Mouse (Mus musculus): ENCODE data around the gene M1ap.

Gene M1ap

DNA sequence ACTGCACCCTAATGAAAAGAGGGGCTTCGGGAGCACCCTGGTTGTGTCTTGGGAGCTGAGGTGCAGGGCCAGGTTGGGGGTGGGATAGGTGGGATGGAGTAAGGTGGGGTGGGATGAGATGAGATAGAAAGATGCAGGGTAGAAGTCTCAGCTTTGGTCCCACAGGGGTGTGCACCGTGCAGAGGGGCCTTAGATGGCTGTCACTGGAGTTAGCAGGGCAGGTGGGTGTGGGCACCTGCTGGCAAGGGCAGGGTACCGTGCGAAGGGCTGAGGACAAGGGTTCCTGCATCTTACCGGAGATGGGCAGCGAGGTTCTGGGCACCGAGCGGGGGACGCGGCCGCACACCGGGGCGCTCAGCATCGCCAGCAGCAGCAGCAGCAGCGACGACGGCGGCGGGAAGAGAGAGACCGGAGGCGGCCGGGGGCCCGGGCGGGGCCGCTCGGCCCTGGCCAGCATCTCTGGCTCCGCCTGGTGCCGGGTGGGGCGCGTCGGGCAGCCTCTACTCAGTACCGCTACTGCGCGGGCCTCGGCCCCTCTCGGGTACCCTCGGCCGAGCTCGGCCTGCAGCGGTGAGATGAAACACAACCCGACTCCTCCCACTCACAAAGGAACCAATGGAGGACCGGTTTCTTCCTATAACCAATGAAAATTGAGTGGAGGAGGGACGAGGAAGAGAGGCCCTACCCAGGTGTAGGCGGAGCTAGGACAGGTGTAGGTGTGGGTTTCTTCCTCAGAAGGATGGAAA, 7.4 kb upstream of the M1ap start, which contains the start of gene Sema4f:
Gene Sema4f, minus strand, starts transcription at position 603 of the 746 bp plus-strand sequence.
- peak; percentile 48 for DNase-seq

DNA sequence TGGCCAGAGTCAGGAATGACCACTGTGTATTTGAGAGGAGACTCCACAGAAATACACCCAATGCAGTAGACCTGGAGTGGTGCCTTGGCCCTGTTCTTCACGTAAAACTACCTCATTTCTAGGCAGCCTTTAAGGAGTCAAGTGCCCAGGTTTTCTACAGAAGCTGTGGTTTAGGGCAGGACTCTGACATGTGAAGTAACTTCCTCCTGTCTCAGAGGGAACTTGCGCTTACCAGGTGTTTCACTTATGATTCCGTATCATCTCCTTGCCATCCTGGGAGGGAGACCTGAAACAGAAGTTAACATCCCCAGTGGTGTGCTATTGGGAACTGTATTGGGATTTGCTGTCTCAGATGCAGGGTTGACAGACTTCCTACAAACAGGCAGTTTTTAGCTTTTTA, 5.9 kb upstream of the M1ap start:
- DNase-seq, result no peak

DNA sequence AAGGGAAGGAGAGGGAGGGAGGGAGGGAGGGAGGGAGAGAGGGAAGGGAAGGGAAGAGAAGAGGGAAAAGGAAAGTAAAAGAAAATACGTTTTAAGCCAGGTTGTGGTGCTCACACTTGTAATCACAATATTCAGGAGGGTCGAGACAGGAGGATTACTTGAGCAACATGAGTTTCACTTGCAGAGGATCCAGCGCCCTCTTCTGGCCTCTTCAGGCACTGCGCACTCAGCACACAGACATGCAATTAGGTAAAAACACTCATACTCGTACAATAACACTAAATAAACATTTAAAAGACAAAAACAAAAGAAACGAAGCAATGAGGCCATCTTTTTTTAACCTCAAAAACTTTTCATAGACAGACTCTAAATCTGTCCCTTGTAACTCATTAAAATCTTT, 952 bp upstream of the M1ap start:
- DNase-seq, result no peak

DNA sequence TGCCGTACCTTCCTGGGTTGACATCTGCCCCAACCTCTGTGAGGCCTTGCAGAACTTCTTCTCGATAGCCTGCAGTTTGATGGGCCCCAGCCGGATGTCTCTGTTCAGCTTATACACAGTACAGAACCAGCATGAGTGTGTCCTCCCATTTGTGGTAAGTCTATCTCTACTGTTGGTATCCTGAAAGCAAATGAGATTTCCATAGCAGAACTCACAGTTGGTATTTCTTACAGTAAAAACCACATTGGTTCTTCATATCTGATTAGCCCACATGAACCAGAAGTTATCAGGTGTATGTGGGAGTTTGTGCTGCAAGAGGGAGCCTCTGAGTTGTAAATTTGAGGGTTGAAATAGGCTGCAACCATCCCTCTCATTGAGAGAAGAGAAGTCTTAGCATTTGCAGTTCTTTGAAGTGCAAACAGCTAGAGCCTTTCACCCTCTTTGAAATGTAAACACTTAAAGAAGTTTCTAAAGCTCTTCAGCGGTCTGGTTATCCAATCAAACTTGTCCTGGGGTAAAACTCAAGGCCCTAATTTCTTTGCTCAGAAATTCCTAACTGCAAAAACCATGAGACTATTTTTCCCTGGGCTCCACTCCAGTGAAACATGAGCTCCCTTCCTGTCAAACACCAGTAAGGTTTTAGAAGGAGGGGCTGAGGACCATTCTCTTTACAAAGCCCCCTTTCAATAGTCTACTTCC, 10.0 kb downstream of the M1ap start:
- no peak for DNase-seq

DNA sequence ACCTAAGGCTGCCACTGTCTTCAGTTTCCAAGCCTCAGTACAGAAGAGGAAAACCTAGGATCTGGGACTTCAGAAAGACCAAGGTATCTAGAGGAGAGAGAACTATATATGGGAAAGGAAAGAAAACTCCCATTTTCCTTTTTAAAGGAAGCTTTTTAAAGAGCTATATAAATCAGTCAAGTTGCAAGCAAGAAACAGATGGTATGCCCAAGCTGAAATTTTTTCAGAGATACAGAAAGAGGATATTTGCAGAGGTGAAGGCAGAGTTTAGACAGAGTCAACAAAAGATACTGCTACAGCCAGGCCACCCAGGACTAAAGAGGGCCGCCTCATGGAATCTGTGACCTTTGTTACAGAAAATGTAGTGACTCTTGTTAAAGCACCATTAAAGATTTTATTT, 15.0 kb downstream of the M1ap start:
- no peak for DNase-seq

DNA sequence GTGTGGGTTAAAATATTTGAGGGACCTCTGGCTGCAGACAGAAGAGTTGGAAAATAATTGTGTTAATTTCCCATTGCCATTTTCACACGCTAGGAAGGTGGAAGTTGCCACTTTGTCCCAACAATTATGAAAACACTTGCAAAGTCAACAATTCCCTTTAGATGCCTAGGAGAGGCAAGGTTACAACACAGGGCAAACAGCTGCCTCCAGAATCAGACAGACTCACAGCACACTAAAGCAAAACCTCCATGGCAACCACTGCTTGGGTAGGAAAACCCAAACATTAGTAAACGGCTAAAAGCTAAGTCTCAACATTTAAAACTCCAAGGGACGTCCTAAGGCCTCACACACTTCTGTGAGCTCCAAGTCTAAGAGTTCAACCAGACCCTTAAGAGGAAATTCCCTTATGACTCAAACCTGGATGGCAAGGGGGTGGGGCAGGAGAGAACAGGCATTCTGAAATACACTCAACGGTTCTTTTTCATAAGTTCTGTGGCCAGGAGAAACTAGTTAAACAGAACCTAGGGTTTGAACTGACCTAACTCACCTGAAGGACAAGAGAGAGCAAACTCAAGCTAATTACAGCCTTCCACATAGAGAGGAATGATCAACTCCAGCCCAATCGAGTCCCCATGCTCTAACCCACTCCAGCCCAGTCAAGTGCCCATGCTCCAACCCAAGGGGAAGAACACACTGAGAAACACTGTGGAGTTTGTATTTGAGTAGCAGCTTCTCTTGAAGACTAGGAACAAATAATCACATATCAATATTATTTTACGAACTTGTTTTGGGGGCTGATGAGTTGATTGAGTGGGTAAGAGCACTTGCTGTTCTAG, 22.8 kb downstream of the M1ap start:
- no peak for DNase-seq

DNA sequence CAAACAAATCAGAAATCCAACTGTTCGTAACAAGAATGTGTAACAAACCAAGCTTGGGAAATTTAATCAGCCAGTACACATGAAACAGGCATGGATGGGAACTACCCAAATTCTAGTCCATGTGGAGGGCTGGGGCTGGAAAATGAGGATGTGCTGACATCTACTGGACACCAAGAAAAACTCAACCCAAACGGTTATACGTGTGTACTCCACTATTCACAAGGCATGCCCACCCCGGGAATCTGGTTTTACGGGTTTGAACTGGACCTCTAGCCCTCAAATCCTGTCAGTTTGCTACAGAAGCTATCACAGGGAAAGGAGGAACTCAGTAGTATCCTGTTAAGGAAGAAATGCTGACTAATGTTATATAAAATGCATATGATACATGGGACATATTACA, 24.3 kb downstream of the M1ap start:
- peak; percentile 50 for DNase-seq

DNA sequence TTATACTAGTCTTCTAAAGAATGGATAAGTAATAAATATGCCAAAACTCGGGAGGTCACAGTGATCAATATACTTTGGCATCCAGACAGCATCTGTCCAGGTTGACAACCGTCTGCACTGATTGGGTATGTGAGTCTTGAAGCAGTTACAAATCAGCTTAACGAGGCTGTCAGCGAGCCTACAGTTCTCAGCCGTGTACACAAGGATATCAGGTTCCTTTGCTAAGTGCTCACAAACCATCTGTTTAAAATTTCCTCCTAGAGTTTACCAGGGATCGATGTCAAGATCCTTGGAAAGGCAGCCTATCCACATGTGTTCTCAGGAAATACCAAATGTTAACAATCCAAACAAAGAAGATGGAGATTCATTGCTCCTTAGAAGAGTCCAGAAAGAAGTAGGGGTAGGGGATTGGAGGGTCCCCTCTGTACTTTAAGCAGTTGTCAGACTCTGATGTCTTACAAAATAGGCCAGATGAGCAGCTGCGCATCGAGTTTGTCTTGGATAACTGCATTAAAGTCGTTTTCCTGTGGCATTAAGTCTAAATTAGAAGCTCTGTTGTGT, 40.8 kb downstream of the M1ap start:
- no peak for DNase-seq

DNA sequence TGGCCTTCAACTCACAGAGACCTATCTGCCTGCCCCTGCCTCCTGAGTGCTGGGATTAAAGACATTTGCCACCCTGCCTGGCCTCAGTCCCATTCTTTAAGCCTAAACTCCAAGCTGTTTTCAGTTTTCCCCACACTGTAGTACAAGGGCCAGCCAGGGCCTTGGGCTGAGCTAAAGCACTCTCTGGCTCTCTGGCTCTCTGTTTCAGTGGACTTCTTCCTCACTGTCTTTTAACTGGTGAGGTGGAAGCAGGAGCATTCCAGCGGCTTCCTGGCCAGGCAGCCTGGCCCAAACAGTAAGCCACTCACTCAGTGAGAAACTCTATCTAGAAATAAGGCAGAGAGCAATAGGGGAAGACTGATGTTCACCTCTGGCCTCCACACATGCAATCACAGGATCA, 47.0 kb downstream of the M1ap start:
- DNase-seq, result no peak

DNA sequence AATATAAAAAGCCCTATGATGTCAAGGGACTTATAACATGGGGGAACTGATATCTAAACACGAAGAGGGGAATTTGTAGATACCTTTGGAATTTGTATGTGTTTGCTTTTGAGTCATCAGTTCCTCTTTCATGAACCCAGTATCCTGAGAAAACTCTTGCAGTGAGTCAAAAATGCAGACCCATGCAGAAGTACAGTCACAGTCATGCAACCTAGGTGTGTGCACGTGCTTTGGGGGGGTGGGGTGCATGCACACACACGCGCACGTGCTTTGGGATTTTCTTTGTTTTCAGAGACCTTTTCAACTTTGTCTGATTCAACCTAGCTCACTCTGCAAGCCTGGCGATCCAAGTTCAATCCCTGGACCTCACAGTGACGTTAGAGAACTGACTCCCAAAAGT, 47.7 kb downstream of the M1ap start:
- no peak for DNase-seq

DNA sequence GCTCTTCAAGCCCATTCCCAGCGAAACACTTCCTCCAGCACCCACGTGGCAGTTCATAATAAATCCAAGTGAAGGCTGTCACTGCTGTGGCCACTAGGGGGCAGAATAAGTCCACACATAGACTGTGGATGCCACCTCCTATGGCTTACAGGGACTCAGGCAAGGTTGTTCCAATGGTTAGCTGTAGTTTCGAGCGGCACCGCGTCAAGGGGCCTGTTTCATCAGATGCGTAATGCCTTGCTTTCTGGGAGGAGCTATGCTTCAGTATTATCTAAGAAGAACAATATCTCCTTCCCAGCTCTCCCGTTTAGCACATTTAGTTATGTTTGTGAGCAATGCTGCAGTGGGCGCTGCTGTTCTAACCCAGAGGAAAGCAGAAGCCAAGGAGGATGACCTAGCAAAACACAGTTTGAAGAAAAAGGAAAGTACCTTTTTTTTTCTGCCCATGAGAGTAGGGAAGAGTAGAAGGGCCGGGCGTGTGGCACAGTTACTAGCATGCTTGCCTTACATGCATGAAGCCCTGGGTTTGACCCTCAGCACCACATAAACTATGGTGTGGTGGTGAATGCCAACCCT, 50.1 kb downstream of the M1ap start:
- peak; percentile 94 for DNase-seq

DNA sequence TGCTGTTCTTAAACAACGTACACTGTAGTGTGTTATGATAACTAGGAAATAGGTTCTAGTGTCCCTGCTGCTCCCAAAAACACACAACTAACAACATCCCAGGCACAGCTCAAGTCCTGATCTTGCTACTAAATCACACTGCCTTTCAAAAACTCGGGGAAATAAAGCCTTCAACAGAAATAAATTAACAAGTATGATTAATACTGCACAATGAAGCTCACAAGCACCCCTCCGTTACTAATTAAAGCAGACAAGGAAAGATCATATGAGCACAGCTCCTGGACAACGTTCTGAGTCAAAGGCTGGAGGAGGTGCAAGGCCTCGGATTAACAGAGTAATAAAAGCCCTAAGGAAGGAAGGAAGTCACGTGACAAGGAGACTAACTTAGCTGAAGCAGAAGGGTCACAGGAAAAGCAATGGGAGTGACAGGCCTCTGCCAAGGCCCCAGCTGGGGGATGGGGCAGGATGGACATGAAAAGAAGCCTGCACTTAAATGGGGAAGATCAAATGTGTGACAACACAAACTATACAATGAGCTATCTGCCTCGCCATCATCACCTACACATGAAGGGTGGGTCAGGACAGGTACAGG, 50.9 kb downstream of the M1ap start:
- peak; percentile 71 for DNase-seq

DNA sequence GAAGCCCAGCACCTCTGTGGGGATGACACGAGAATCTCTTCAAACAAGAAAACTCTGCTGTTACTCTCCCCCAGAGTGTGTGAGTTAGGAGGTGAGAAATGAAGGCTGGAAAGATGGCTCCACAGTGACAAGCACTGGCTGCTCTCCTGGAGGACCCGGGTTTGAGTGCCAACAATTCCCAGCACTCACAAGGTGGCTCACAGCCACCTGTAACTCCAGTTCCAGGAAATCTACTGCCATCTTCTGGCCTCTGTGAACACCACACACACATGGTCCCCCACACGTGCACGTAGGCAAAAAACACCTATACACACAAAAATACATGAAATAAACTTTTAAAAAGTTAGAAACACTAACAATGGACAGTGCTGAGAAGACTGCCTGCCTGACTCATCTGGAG, 51.6 kb downstream of the M1ap start:
- DNase-seq, result peak; percentile 14

DNA sequence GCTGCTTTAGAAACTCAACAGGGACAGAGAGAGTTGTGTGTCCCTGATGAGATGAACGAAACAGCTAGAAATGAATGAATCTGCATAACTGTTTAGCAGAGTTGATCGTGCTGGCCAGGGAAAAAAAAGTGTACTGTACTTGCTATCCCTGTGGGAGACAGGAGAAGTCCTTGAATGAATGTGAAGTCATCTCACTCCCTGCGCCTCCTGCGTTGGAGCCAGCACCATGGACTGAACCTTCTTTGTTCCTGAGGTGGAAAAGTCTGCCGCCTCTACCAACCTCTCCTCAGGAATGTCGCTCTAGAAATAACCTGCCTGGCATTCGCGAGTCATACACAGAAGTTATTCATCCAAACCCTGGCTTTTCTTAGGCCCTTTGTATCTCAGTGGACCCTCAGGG, 53.3 kb downstream of the M1ap start:
- no peak for DNase-seq

DNA sequence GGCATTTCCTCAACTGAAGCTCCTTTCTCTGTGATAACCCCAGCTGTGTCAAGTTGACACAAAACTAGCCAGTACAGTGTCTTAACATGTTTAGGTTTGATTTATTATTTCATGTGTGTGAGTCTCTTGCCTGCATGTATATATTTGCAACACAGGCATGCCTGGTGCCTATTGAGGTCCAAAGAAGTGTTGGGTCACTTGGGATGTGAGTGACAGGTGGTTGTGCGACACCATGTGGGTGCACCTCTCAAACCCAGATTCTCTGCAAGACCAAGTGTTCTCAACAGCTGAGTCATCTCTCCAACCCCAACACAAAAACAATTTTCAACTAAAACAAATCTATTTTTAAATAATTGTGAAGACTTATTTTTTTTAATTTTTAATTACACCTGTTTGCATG, 56.4 kb downstream of the M1ap start:
- DNase-seq, result no peak

DNA sequence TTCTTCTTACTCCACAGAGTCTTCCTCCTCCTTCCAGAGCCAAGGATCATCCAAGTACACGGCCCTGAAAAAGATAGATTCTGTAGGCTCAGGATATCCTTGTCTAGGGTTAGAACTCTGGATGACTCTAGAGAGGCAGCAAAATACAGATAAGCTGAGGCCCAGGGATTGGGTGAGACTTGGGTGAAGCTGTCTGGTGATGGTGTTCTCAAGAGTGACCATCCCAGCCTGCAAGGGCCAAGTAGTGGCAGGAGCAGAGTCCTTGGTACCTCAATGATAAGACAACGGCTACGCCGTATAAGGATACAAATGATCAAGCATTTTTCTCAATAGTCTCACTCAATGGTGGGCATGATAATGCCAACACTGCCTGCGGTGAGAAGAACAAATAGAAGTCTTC, 57.1 kb downstream of the M1ap start:
- DNase-seq, result no peak

DNA sequence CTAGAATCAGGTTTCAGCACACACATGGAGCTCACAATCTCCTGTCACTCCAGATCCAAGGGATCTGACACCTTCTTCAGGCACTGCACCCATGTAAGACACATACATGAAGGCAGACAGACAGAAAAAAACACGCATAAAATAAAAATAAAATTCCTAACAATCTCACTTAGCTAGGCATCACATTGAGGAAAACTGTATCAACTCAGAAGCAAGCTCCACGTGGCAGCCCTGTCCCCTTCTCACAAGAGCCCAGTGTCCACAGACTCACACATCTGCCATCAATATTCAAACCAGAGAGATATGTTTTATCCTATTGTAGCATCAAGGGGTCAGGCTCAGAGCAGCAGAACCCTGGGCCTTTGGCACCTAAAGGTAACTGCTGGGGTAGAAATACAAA, 57.6 kb downstream of the M1ap start:
- DNase-seq, result no peak

DNA sequence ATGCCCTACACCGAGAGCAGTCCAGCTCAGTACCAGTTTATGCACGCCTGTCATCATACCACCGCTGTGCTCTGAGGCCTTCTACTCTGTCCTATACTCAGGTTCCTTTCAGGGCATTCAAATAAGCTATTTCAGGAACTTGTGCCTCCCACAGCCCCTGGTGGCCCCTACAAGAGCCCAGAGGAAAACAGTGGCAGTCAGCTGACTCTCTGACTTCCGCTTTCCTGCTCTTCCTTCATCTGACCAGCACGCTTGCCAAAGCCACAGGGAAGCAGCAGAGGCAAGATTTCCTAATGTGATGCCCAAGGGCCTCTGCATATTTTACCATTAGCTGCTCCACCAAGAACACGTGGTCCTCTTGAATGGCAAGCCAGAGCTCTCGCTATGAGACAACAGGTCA, 58.2 kb downstream of the M1ap start:
- DNase-seq, result peak; percentile 24

DNA sequence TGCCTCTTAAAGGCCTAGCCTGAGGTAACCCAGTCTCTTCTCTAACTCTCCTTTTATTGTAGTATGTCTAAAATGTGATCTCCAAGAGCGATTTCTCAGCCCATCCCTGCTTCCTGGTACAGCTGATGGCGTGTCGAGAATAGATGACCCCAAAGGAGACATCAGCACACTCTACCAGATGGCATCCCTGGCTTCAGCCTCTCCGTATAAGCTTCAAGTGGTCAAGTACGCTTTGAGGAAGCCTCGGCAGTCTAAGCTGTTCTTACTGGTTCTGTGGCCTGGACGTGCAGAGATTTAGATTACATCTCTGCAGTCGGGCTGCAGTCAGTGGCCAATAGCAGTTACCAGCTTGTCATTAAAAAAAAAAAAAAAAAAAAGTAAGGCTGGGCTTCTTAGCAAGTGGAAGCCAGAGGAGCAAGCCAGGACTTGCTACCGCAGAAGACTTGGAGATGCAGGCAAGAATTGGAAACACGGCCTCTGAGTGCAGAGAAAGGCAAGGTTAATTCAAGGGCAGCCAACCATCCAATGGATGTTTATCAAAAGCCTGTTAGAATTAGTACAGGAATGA, 58.8 kb downstream of the M1ap start:
- no peak for DNase-seq

DNA sequence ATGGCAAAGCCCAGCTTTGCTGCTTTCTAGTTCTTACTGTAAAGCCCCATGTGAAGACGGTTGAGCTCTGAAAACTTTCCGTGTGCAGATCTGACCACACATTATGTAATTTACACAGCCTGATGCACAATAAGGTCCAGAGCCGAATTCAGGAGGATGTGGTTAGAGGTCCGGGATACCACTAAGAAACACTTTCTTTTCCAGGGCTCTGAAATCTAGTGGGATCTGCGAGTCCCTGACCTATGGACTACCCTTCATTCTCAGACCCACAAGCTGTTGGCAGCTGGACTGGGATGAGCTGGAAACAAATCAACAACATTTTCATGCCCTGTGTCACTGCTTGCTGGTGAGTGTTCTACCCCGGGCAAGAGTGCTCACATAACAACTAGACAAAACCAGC, 59.4 kb downstream of the M1ap start:
- DNase-seq, result no peak

DNA sequence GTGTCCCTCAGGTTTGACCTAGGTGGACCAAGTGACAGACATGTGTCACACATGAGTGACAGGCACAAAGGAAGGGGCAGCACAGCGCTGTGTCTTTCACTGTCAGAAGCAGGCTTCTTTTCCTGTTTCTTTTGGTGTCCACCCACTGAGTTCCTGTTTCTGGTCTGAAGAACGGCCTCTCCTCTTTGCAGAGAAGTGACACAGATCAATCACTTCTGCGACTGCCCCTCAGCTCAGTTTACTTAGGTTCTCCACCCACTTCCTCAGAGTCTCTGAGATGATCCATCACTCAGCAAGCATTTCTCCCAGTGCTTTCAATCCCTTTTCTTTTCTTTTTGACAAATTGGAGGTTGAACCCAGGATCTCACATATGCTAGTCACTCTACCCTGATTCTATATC, 62.0 kb downstream of the M1ap start:
- no peak for DNase-seq

DNA sequence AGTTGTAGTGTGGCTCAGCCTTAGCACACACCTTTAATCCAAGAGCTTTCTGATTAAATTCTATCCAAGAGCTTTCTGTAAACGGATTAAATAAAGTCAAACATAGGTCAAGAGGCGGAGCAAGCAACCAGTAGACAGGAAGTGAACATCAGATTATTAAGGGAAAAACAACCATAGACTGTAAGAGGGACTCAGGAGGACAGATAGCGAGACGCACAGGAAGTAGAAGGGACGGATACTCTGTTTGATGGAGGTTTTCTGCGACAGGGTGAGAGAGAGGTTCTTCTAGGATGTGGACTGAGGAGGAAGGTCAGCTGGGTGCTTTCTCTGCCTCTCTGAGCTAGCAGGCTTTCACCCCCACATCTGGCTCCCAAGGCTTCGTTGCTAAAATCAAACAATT, 63.3 kb downstream of the M1ap start:
- DNase-seq, result no peak

Measured in kidney, postnatal 14 days (tissue).